Mouse (Mus musculus): ENCODE measurements around the gene Akt1s1. TPM values are rescaled to one million over a fixed set of nuclear protein-coding genes. Genes with fewer than 3 reads are reported as not detected.
"Not testable (repeated sequence)": the region's sequence is repeated elsewhere in the genome, so short reads cannot be mapped to it uniquely, and the experiment has no call there.

Gene Akt1s1
- total RNA-seq, 2 experiments from 2014 or later, result 8.0 to 24.9 TPM

GRCm38 (mm10) chr7:44867802-44868201 lies 19.0 kb downstream of the Akt1s1 start:
- ATAC-seq (replicated peaks; ENCODE audit: poor library complexity), result no peak

DNA sequence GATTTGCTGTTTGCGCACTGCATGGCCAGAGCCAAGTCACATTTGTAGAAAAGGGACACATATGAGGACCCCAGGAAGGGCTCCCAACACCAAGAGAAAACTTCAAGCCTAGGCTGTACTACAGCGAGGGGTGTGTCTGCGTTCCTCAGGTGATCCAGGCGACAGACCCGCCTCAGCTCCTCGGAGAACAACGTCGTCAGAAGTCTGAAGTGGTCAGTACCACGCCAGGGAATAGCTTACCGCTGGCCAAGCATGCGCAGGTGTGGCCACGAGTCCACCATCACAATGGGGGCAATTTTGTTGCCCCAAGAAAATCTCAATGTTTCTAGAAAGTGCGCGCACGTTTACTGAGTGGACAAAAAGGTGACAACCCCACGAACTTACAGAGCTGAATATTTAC lies 19.7 kb downstream of the Akt1s1 start:
- ATAC-seq (replicated peaks; ENCODE audit: poor library complexity), result no peak

DNA sequence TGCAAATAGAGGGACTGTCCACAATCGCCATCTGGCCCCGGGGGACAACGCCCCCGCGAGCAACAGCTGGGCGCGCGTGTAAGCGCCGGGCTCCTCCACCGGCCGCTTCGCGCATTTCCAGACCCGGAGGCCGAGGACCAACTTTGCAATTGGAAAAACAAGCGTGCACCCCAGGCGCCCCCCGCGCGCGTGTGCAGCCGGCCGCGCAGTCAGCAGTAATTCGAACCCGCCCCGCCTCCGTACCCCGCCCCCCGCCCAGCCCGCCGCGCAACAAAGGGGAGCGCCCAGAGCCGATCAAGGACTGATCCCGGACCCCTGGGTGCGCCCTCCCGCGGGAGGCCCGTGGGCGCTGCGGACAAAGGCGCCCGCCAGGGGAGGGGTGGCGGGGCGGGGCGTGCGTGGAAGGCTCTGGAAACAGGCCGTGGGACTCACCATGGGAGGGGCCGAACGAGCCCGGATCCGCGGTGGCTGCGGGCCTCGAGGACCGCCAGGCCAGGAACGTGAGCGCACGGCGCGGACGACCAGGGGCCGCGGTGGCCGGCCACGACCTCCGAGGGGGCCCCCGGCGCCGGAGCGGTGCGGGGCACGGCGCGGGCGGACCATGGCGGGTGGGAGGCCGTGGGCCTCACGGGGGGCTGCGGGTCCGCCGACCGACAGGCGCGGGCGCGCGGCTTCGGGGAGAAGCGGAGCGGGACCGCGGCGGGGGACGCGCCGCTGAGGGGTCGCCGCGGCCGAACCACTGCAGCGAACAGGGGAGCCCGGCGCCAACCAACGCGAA lies 20.3 kb downstream of the Akt1s1 start:
- ATAC-seq (replicated peaks; ENCODE audit: poor library complexity), result no peak

- peak; percentile 81 for ATAC-seq (replicated peaks; ENCODE audit: poor library complexity)
Measured at GRCm38 (mm10) chr7:44869697-44870528, 21.1 kb downstream of the Akt1s1 start, which contains the start of gene Ptov1. Gene Ptov1, minus strand, starts transcription at chr7:44869788.

- no peak for ATAC-seq (replicated peaks; ENCODE audit: poor library complexity)
Measured at GRCm38 (mm10) chr7:44870614-44871013, 21.8 kb downstream of the Akt1s1 start.

DNA sequence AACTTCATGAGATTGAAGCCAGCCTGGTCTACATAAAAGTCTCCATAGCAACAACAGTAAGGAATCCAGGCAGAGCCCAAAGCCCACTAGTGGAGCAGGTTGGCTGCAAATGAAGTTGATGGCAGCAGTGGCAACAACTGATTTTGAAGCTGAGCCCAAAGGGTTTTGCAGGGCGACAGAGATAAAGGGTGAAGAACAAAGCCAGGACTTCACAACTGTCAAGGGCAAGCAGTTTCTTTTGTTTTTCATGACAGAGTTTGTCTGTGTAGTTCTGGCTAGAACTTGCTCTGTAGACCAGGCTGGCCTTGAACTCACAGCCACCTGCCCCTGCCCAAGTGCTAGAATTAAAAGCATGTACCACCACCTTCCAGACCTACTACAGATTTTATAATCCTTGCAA lies 22.4 kb downstream of the Akt1s1 start:
- ATAC-seq (replicated peaks; ENCODE audit: poor library complexity), result no peak

GRCm38 (mm10) chr7:44871774-44872173 lies 23.0 kb downstream of the Akt1s1 start:
- not testable (repeated sequence) for ATAC-seq (replicated peaks; ENCODE audit: poor library complexity)

DNA sequence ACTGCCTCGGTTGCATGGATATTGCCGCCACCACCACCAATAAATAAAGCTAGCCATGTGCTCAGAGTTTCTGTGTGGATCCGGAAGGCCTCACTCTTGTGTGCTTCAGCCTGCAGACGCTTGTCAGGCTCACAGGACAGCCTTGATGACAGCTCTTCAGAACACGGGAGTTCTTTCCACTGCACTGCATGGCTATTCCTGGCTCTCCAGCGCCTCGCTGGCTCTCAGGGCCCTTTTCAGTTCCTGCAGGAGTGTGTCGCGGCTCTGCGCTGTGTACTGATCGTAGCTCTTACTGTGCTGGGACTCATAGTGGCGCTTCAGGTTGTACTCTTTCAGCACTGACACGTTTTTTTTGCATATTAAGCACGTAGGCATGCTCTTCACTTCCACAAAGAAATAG lies 29.0 kb downstream of the Akt1s1 start:
- no peak for ATAC-seq (replicated peaks; ENCODE audit: poor library complexity)

DNA sequence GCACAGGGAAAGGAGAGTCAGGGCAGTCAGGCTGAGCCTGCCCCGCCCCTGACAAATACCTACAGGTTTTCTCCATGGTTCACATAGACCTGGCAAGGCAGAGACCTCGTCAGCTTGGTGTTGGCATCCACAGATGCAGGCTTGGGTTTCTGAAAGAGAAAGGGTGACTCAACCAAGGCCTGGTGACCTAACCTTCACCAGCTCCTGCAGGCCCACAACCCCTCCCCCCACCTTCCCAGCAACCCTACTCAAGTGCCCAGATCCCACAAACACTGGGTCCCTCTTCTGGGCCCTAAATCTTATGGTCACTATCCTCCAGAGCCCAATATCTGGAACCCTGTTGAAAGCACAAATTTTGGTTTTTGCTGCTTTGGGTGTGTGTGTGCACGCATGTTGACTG lies 34.2 kb downstream of the Akt1s1 start:
- ATAC-seq (replicated peaks; ENCODE audit: poor library complexity), result no peak

DNA sequence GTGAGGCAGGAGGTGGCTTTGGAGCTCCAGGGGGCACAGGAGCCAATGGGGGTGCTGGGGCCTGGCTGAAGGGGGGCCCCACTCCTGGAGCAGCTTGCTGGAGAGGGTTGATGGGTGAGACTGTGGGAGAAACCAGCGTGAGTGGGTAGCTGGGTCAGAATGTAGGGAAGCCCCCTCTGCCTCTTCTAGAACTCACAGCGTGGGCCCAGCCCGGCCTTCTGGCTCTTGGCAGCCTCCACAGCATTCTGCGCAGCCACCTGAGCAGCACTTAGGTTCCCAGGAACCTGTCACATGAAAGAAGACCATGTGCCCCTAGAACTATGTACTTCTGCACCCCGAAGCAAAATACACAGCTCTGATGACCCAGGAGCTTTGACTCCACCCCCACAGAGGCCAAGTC lies 35.8 kb downstream of the Akt1s1 start:
- ATAC-seq (replicated peaks; ENCODE audit: poor library complexity), result no peak

DNA sequence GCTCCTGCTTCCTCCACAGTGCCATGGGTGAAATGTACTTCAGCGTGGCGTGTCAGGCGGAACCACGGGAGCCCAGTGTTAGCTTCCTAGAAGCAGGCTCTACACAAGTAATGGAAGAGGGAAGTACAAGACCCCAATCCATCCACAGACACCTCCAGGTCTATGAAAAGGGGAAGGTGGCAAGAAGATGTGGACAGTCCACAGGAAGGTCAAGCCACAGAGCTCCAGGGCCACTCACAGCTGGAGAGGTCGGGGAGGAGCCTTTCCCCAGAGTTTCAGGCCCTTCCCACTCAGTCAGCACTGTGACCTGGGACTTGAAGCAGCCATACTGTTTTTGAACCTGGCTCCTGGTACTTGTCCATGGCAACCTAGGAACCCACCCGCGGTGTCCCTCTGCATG lies 38.2 kb downstream of the Akt1s1 start:
- peak; percentile 69 for ATAC-seq (replicated peaks; ENCODE audit: poor library complexity)

- no peak for ATAC-seq (replicated peaks; ENCODE audit: poor library complexity)
Measured at GRCm38 (mm10) chr7:44888256-44889105, 39.7 kb downstream of the Akt1s1 start.

DNA sequence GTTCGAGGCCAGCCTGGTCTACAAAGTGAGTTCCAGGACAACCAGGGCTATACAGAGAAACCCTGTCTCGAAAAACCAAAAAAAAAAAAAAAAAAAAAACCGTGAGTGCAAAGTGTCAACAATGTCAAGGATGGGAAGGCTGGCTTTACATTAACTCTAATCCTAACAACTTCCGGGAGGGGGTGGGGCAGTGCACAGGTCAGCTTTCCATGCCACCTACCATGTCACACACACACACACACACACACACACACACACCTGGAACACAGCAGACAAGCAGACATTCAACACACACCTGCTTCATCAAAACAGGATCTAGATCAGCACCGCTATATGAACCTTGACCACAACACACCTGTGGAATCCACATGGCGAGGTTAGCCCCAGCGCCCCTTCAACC lies 41.4 kb downstream of the Akt1s1 start:
- no peak for ATAC-seq (replicated peaks; ENCODE audit: poor library complexity)

DNA sequence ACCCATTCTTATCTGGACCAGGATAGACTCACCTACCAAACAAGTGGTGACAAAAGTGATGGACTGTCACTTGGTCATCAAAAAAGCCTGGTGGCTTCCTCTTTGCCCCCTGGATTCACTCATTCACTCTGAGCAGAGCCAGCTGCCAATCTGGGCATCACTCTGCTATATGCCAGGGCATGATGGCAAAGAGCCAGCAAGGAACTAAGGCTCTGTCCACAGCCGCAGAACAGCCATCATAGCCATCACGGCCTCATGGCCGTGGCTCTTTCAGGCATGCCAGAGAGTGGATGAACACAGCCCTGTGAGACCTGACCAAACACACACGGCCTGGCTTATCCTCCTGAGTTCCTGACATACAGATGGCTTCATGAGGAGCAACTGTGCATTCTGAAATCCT lies 41.9 kb downstream of the Akt1s1 start:
- no peak for ATAC-seq (replicated peaks; ENCODE audit: poor library complexity)

DNA sequence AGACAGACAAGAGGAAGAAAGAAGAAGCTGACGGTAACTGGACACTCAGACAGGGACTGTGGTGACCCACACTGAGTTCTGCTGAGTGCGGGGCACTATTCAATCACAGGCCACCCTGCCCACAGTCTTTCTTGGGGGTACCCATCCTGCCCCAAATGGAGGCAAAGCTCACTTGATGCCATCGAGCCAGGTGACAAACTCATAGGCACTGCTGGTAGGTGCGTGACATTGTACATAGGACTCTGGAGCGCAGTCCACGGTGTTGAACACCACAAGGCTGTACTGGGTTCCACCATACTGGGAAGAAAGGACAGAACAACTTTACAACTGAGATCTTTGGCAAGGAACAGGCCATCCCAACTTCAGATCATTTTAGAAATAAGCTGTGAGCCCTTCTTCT lies 42.8 kb downstream of the Akt1s1 start:
- no peak for ATAC-seq (replicated peaks; ENCODE audit: poor library complexity)

DNA sequence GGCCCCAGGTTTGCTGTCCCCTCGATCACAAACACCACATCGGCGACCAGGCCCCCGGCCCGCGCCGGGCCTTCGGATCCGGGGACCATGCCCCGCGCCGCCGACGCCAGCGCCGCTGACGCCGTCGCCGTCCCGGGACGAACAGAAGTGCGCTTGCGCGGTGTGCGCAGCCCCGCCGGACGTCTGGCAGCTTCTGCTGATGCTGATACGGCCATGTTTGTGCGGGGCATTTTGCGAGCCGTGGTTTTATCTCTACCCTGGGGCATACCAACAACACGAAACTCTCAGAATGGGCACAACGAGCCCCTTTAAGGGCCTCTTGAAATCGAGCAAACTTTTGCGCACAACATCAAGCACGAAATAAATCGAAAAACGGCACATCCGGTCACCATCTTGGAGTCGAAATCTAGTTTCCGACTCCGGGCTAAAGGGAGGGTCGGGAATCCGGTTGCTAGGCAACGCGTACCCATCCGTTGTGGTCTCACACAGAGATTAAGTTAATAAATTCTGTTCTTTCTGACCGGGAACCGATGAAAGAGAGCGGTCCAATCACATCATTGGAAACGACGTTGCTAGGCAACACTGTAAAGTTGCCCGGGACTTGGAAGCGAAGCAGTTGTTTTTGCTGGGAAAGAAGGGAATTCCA lies 43.6 kb downstream of the Akt1s1 start, which contains the start of gene Med25:
Gene Med25 (minus strand): TSS at position 437 of the 646 bp plus-strand sequence.
- ATAC-seq (replicated peaks; ENCODE audit: poor library complexity), result peak; percentile 55

DNA sequence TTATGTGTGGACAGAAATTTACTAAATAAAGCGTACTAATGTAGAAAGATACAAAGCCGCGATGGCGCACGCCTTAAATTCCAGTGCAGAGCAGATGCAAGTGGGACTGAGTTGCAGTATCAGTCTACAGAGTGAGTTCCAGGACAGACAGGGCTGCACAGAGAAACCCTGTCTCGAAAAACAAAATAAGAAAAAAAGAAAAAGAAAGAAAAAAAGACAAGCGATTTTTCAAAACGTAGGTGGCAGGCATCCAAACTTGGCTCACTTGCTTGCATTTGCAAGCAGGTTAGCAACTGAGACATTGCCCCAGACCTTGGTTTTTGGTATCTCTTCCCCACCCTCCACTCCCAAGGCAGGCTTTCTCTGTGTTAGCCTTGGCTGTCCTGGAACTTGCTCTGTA lies 44.4 kb downstream of the Akt1s1 start:
- no peak for ATAC-seq (replicated peaks; ENCODE audit: poor library complexity)

GRCm38 (mm10) chr7:44894175-44894574 lies 45.4 kb downstream of the Akt1s1 start:
- no peak for ATAC-seq (replicated peaks; ENCODE audit: poor library complexity)

GRCm38 (mm10) chr7:44895206-44895592 lies 46.4 kb downstream of the Akt1s1 start:
- ATAC-seq (replicated peaks; ENCODE audit: poor library complexity), result no peak

DNA sequence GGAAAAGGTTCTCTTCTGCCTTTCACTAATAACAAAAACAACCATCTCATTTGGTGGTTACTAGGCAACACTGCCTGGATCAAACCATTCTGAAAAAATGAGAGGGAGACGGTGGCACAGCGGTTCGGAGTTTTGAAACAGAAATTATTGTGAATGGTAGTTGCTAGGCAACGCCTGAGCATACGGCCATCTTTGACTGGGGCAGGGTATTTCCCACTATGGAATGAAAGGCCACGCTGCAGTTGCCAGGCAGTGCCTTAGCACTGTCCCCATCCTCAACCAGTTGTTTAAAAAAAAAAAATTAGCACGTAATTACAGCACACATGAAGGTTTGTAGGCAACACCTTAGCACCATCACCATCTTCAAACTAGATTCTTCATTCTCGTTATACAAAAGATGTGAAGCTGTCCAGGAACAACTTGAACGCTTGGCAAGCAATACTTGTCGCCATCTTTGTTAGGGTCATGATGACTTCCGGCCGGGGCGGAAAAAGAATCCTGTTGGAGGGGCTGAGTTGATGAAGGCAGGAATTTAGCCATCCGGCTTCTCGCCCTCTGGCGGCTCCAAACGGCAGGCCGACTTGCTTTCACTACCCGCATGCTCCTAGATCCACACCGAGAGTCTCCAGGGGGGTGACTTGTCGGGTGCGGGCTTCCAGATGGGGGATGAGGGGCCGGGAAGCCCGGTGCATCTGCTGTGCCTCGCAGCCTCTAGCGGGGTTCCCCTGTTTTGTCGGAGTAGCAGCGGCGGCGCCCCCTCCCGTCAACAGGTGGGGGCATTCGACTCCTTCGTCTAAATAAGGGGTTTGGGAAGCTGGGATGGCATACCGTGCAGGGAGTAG lies 47.0 kb downstream of the Akt1s1 start, which contains the start of gene Fuz:
Gene Fuz (plus strand): TSS at position 487 of the 842 bp plus-strand sequence.
- peak; percentile 72 for ATAC-seq (replicated peaks; ENCODE audit: poor library complexity)

Measured in megakaryocyte progenitor cell, adult 5-6 weeks (primary cell).